Mouse (Mus musculus): ENCODE results near the gene Nans.

Gene Nans

GRCm38 (mm10) chr4:46489028-46489925, at the start of gene Nans:
Gene Nans (plus strand): TSS chr4:46489248.
- peak; percentile 92 for DNase-seq (ENCODE audit: low read depth, low spot score)

GRCm38 (mm10) chr4:46442501-46442900, 46.5 kb upstream of the Nans start:
- no peak for DNase-seq (ENCODE audit: low read depth, low spot score)

GRCm38 (mm10) chr4:46445237-46445945, 43.7 kb upstream of the Nans start:
- DNase-seq (ENCODE audit: low read depth, low spot score) = no peak

GRCm38 (mm10) chr4:46447461-46447860, 41.6 kb upstream of the Nans start:
- no peak for DNase-seq (ENCODE audit: low read depth, low spot score)

- DNase-seq (ENCODE audit: low read depth, low spot score) = no peak
Measured at GRCm38 (mm10) chr4:46448886-46449285, 40.2 kb upstream of the Nans start.

GRCm38 (mm10) chr4:46450020-46450518, 39.0 kb upstream of the Nans start:
- DNase-seq (ENCODE audit: low read depth, low spot score) = no peak

GRCm38 (mm10) chr4:46450519-46451131, 38.4 kb upstream of the Nans start, which contains the start of gene Anp32b:
Gene Anp32b (plus strand): TSS chr4:46450902.
- peak; percentile 89 for DNase-seq (ENCODE audit: low read depth, low spot score)

GRCm38 (mm10) chr4:46451240-46451757, 37.7 kb upstream of the Nans start:
- peak; percentile 40 for DNase-seq (ENCODE audit: low read depth, low spot score)

- peak; percentile 68 for DNase-seq (ENCODE audit: low read depth, low spot score)
Measured at GRCm38 (mm10) chr4:46451758-46452480, 37.1 kb upstream of the Nans start.

- DNase-seq (ENCODE audit: low read depth, low spot score) = peak; percentile 33
Measured at GRCm38 (mm10) chr4:46452481-46452850, 36.6 kb upstream of the Nans start.

- DNase-seq (ENCODE audit: low read depth, low spot score) = no peak
Measured at GRCm38 (mm10) chr4:46452855-46453719, 36.0 kb upstream of the Nans start.

GRCm38 (mm10) chr4:46454097-46454864, 34.8 kb upstream of the Nans start:
- no peak for DNase-seq (ENCODE audit: low read depth, low spot score)

- no peak for DNase-seq (ENCODE audit: low read depth, low spot score)
Measured at GRCm38 (mm10) chr4:46456762-46457161, 32.3 kb upstream of the Nans start.

- no peak for DNase-seq (ENCODE audit: low read depth, low spot score)
Measured at GRCm38 (mm10) chr4:46457186-46457585, 31.9 kb upstream of the Nans start.

GRCm38 (mm10) chr4:46458411-46458810, 30.6 kb upstream of the Nans start:
- no peak for DNase-seq (ENCODE audit: low read depth, low spot score)

- DNase-seq (ENCODE audit: low read depth, low spot score) = no peak
Measured at GRCm38 (mm10) chr4:46463130-46463830, 25.8 kb upstream of the Nans start.

- DNase-seq (ENCODE audit: low read depth, low spot score) = no peak
Measured at GRCm38 (mm10) chr4:46465740-46466139, 23.3 kb upstream of the Nans start.

GRCm38 (mm10) chr4:46475101-46475500, 13.9 kb upstream of the Nans start:
- DNase-seq (ENCODE audit: low read depth, low spot score) = no peak

- DNase-seq (ENCODE audit: low read depth, low spot score) = no peak
Measured at GRCm38 (mm10) chr4:46479081-46479480, 10.0 kb upstream of the Nans start.

Measured in skeletal muscle tissue, adult 2 months (tissue).